Mouse (Mus musculus) embryo, embryonic 10 days (tissue): ENCODE data around the gene Gng3.
"Not testable (repeated sequence)": the region's sequence is repeated elsewhere in the genome, so short reads cannot be mapped to it uniquely, and the experiment has no call there.

ENCODE experiments used
- DNase-seq: peaks from one replicate; pipeline ENCODE4 v3.0.0-alpha.2; 2015; ENCODE audit warnings: low spot score

Gng3 gene

DNA sequence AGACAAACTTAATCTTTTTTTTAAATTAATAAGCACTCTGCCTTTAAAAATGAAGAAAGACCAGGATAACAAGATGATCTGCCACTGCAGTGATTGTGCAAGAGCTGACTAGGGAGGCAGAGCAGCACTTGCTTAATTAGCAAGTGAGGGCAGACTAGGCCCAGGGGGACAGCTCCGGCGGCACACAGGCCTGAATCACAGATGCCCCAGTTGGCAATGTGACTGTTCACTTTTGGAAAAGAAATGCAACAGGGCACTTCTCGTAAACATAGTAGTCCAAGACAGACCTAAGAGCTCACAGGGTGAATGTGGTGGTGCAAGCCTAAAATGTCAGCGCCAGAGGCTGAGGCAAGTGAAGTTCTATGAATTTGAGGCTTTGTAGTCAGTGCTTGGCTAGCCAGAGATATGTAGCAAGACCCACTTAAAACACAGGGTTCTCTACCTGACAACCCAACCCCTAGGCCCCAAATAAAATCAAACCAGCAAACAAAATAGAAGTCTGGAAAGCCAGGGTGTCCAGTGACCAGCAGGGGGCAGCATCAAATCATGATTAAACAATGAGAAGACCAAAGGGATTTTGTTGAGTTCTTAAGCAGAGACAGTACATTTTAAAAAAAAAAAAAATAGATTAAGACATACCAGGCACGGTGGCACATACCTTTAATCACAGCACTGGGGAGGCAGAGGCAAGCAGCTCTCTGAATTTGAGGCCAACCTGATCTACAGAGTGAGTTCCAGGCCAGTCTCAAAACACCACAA, 5.6 kb upstream of the Gng3 start:
- DNase-seq, result peak; percentile 87

DNA sequence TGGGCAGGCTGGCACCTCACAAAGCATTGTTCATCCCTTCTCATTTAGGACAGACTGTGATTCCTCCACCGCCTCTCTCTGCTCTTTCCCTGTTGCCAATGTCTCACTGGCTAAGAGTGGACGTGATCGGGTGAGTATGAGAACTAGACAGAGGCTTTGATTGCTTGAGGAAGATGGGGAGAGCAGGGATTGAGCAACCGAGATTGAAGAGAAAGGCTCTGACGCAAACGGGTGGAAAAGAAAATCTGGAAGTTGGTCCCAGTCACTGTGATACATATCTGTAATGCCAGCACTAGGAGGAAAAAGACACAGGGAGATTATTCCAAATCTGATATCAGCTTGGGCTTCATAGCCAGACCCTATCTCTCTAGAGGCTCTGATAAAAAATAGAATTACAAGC, 4.0 kb upstream of the Gng3 start:
- DNase-seq, result no peak

DNA sequence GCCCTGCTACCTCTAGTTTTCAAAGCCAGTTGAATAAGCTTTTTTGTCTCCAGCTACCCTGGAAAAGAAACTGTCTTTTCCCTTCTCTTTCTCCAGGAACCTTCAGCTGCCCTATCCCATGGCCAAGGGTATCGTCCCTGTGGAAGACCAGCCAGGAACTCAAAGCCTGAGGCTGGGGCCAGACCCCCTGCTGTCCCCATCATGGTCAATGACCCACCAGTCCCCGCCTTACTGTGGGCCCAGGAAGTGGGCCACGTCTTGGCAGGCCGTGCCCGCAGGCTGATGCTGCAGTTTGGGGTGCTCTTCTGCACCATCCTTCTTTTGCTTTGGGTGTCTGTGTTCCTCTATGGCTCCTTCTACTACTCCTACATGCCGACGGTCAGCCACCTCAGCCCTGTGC, 2.0 kb upstream of the Gng3 start:
- no peak for DNase-seq

DNA sequence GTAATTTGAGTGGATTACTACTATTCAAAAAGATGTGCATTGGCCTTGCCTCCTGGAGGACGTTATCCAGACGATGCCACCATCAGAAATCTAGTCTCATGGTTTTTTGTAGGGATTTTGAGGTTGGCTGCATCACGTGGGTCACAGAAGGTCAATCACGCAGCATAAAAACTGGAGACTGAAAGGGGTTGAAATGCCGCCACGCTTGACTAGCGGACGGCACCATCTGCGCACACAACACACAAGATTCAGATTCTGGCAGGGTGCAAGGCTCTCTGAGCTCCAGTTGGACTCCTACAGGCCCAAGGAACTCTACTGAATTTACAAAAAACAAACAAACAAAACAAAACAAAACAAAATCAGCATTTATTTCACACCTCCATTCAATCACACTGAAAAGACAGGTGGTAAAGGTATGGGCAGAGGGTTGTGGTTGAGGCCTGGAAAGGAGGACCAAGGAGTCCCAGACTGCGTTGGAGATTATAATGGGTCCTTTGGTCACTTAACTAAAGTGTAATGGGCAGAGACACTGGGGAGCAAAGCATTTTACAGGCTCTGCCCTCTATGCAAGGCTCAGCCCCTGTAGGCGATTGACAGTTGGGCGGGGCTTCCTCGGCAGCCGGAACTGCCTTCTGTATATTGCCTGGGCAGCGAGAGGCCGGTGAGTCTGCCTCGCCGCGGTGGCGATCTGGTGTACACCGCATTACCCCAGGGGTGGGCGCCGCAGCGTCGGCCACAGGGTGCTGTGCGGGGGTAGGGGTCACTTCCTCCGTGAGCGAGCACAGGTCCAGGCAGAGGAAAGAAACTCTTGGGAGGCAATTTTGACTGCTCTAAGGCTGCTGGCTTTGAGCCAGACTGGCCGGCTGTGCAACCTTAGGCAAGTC, 1.2 kb upstream of the Gng3 start:
- DNase-seq, result peak; percentile 80

DNA sequence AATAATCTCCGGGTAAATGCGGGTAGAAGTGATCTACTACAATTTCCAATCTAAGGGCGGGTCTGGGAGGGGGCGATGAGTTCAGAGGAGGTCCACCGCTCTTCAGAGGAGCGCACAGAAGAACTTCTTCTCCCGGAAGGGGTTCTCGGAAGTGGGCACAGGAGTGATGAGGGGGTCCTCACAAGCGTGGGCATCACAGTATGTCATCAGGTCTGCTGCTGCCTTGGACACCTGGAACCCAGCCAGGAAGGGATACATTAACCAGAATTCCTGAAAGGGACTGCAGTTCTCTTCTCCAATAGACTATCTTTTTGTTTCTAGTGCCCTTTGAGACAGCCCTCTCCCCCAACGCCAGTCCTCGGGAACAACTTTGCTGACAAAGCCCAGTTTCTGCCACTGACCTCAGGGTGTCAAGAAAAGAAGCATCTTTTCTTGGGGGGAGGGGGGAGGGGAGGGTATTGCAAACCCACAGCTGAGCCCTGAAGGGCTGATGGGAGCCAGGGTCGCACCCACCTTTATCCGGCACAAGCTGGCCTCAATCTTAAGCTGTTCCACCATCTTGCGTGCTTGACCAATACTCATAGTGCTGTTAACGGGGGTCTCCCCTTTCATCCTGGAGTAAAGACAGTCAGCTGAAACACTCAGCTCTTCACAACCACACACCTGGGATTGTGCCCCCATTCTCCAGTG, 808 bp downstream of the Gng3 start:
- DNase-seq, result no peak

DNA sequence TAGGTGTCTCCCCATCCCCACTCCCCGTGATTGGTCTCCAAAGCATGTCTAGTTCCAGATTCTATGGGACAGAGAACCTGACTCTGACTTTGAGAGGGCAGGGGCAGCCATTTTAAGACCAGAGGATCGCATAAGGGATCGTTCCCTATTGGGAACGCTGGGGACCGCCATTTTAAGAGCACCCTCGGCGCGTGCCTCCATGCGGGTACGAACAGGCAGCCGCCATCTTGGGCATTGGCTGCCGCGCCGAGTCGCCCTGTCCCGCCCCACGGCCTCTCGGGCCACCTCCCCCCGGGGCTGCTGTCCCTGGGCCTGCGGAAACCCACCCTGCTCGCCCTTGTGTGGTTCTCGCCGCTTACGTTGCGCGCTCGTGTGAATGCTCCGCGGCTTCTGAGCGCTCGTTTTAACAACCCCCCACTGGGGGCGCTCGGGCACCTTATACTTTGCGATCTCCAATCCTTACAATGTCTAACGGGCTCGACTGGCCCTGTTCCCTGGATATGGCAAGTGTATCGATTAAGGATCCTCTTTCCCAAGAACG, 1.7 kb downstream of the Gng3 start, which contains the start of gene Bscl2:
Gene Bscl2 (plus strand): TSS at position 217 of the 541 bp plus-strand sequence.
- DNase-seq, result peak; percentile 92

DNA sequence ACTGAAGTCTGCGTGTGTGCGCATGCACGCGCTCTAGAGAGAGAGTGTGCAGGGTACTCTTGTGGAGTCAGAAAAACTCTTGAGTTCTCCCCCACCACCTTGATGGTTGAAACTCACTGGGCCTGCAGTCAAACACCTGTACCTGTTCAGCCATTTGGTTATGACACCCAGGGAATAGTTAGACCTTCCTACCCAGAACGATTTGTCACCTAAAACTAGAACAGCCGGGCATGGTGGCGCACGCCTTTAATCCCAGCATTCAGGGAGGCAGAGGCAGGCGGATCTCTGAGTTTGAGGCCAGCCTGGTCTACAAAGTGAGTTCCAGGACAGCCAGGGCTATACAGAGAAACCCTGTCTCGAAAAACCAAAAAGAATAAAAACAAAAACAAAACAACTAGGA, 2.7 kb downstream of the Gng3 start:
- DNase-seq, result not testable (repeated sequence)

DNA sequence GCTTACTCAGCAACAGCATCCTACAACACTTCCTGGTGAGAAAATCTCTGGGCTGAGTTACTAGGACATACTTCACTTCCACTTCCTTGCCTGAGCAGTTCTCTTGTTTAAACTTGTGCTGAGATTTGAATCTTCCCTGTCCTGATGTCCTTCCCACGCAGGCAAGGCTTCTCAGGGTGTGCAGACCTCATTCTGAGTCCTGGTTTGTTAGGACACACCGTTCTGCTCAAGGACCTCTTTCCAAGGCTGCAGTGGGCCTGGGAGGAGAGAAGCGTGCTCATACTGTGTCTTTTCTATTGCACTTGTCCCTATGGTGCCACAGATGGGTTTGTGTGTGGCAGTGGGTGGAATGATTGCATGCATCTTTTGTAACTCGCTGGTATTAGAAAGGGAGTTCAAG, 6.0 kb downstream of the Gng3 start:
- DNase-seq, result no peak

DNA sequence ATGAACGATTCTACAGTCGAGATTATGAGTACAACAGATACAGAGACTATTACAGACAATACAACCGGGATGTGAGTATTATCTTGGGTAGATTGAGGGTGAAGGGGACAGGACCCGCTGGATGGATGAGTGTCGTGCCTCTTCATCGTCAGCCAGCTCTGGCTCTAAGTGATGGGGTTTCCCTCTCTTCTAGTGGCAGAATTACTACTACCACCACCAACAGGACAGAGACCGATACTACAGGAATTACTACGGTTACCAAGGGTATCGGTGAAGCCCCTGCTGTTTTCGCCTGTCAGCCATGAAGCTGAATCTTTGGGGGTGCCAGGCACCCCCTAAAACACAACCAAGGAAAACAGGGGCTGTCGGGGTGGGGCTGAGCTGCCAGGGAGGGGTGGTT, 7.7 kb downstream of the Gng3 start:
- no peak for DNase-seq

DNA sequence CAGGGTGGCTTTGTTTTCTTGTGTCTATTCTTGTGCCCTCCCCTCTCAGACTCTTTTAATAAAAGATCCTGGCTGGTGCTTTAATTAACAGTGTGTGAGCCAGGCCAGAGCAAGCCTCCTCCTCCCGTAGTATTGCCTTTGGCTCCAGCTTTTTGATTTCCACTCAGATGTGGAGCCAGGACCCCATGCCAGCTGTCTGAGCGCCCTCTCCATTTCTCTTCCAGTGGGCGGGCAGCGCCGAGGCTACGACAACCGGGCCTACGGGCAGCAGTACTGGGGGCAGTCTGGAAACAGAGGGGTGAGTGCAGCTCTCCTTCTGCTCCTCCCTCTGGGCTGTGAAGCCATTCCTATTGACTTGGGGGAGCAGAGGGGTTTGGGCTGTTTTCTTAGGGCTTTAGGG, 8.3 kb downstream of the Gng3 start:
- DNase-seq, result no peak

DNA sequence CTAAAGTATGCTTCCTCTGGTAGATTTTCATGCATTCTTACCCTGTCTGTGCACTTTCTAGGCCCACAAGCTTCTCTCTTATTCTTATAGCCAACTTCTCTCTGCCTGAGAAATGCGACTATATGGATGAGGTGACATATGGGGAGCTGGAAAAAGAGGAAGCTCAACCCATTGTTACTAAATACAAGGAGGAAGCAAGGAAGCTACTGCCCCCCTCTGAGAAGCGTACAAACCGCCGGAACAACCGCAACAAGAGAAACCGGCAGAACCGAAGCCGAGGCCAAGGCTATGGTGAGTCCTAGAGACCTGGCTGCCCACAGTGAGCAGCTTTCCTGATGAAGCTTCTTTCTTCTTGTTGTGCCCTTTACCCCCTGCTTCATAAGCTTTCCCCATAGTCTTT, 9.3 kb downstream of the Gng3 start, which contains the start of gene AC129217.1:
Gene AC129217.1 (plus strand): TSS at position 114 of the 400 bp plus-strand sequence.
- DNase-seq, result no peak

DNA sequence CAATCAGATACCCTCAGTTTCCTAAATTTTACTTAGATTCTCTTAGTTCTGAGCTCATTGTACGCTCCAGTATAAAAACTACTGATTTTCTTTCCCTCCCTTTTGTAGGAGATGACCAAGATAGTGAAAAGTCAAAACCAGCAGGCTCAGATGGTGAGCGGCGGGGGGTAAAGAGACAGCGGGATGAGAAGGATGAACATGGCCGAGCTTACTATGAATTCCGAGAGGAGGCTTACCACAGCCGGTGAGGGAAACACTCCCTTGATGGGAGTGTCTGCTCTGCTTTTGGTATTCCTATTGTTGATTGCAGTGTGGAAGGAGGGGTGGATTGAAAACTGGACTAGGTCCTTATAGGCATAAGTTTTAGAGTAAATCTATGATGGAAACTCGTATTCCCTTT, 16.3 kb downstream of the Gng3 start:
- DNase-seq, result no peak

DNA sequence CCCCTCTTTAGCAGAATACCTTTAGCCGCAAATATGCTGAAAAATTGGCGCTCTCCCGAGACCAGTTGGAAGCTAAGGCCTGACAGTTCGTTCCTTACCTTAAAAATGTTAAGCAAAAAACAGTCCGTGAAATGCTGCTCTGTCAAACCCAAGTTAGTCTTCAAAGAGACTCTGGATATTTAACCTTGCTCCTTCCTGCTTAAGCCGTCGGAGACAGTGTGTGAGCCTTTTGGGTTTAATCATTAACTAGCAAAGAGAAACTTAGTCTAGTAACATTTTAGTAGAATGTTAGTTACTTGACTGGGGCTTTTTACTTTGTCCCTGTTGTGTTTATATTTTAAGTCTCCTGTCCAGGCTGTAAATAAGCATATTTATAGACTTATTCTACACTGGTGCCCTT, 17.8 kb downstream of the Gng3 start:
- DNase-seq, result no peak

DNA sequence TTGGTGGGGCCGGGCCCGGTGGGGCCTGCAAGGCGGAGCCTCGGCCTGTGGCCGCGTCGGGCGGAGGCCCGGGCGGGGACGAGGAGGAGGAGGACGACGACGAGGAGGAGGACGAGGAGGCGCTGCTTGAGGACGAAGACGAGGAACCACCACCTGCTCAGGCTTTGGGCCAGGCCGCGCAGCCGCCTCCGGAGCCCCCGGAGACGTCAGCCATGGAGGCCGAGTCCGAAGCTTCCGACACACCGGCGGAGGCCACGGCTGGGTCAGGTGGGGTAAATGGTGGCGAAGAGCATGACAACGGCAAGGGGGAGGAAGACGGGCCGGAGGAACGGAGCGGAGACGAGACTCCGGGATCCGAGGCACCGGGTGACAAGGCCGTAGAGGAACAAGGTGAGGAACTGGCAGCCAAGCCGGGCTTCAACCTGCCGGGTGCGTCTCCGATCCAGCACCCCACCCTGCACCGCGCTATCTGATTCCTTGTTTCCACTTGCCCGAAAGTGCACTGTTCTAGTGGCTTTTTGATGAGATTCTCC, 18.5 kb downstream of the Gng3 start:
- no peak for DNase-seq

DNA sequence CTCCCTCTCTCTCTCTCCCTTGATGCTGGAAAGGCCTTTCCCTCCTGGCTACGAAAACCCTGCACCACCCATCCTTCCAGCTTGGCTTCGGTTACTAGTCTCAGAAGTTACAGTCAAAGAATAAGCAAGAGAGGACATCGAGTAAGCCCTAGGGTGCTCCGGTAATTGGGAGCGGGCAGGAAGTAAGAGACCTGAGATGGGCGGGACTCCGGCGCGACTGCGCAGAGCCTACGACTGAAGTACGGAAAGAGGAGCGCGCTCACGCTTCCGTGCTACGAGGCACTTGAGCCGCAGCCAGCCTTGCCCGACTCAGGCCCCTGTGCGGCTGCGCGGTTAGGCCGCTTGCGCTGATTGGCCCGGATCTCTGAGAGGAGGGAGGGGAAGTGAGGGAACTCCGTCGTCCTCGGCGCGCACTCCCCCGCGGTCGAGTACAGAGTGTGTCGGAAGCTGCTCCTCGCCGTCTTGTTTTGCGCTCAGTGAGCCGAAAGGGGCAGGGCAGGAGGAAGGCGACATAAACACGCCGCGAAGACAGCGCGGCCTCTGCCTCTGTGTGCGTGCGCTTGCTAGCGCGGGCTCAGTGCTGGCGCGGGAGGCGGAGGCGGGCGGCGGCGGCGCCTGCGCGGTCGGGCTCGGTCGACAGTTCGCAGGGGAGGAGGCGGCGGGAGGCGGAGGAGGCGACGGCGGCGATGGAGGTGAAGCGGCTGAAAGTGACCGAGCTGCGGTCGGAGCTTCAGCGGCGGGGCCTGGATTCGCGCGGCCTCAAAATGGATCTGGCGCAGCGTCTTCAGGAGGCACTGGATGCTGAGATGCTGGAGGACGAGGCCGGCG, 19.2 kb downstream of the Gng3 start, which contains the start of gene Hnrnpul2:
Gene Hnrnpul2 (plus strand): TSS at position 415 of the 828 bp plus-strand sequence.
- peak; percentile 99 for DNase-seq

DNA sequence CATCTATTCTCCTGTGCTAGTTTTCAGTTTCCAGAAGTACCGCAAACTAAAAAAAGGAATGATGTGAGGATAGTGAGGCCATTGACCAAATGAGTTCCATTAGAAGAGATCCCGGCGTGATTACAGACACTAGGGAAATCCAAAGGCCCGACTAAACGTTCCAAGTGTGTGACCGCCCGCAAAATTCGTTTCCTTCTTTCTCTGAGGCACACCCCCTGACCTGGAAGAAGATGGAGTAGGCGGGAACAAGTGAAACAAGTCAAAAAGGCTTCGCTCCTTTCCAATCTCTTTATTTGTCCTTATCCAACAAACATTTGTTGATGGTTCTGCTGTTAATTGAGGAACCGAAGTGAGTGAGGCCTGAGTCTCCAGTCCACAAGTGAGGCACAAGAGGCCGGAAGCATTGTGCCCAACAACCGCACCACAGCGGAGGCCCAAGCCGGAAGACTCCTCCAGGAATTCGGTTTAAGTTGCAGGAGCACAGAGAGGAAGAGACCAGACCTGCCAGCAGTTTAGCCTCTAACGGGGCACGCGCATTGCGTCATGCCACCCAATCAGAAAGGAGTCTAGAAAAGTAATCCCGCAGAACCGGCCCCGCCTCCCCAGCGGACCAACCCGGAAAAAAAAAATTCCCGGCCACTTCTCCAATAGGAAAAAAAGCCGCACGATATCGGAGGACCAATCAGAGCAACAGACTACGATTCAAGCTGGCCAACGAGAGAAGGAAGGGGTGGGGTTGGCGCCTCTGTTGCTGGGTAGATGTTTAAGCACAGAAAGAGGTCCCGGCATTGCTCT, 20.0 kb downstream of the Gng3 start, which contains the start of gene Ttc9c:
Gene Ttc9c (minus strand): TSS at position 533 of the 795 bp plus-strand sequence.
- DNase-seq, result peak; percentile 98

DNA sequence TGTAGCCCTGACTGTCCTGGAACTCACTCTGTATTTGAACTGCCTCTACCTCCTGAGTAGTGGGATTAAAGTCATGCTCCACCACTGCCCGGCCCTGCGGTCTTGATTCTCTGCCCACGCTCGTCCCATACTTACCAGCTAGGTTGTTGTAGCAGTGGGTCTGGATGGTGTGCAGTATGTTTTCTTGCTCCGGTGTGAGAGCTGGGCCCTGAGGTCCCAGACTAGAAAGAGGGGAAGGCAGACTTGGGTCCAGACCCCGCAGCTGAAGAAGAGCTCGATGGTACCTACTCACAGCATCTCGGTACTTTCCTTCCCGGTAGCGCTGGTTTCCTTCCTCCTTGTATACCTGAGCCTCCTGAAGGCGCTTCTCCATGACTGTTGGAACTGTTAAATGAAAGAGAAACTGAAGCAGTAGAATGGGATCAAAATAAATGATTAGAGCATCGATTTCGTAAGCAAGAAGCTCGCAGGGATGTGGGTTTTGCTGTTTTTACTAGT, 20.6 kb downstream of the Gng3 start:
- no peak for DNase-seq

DNA sequence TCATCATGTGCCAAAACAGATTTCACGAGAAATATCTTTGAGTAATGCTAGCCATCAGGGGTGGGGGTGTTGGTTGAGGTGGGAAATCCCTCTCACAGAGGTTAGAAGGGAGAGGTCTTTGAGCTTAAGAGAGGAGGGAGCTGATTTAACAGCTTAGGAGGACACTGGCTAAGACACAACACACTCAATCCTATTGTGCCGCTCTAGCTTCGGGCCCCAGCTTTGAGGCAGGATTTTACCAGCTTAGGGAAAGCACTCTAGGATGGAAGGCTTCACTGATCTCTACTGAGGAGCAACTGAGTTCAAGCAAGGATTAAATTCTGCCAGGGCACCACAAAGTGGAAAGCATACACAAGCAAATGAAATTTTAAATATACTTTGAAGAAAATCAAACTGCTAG, 22.0 kb downstream of the Gng3 start:
- no peak for DNase-seq

DNA sequence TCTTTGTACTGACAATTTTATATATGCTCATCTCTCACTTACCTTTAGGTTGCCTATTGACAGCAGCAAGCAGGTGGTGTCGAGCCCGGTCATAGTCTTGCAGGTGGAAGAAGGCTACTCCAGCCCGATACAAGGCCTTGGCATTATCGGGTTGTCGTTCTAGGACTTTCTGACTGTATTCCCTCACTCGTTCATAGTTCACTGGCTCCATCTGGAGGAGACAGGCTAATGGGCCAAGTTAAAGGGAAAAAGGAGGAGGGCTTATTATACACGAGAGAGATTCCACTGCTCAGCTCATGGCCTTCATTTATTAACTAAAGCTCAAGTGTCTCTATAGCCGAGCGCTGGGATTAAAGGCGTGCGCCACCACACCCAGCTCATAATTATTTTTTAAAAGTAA, 23.2 kb downstream of the Gng3 start:
- DNase-seq, result no peak

DNA sequence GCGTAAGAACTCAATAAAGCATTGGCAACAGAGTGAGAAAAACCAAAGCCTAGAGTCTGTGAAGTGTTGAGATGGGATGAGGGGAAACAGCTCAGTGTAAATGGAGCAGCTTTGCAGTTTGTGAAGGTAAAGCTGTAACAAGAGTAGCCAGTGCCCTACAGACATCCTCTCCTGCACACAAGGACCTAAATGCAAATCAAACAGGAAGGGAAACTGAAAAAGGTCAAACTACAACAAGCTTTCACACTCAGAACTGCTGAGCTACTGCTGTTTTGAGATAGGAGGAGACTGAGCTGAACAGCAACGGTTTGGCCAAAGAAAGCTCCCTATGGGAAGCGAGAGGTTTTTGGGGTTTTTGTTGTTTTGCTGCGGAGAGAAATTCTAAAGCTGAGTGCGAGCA, 32.2 kb downstream of the Gng3 start:
- no peak for DNase-seq
